Mouse (Mus musculus) T-cell, adult 2 months (primary cell): Measurements from ENCODE around the gene St3gal3.

Experiments
- DNase-seq: peaks from one replicate; pipeline ENCODE4 v3.0.0; 2022; ENCODE audit warnings: low spot score

St3gal3 gene

GRCm38 (mm10) chr4:118134485-118135365 lies at the start of gene St3gal3:
Gene St3gal3, minus strand, starts transcription at chr4:118134914.
- DNase-seq: peak; percentile 81

- no peak for DNase-seq
Observed at GRCm38 (mm10) chr4:118180301-118181080, 45.8 kb upstream of the St3gal3 start.

DNA sequence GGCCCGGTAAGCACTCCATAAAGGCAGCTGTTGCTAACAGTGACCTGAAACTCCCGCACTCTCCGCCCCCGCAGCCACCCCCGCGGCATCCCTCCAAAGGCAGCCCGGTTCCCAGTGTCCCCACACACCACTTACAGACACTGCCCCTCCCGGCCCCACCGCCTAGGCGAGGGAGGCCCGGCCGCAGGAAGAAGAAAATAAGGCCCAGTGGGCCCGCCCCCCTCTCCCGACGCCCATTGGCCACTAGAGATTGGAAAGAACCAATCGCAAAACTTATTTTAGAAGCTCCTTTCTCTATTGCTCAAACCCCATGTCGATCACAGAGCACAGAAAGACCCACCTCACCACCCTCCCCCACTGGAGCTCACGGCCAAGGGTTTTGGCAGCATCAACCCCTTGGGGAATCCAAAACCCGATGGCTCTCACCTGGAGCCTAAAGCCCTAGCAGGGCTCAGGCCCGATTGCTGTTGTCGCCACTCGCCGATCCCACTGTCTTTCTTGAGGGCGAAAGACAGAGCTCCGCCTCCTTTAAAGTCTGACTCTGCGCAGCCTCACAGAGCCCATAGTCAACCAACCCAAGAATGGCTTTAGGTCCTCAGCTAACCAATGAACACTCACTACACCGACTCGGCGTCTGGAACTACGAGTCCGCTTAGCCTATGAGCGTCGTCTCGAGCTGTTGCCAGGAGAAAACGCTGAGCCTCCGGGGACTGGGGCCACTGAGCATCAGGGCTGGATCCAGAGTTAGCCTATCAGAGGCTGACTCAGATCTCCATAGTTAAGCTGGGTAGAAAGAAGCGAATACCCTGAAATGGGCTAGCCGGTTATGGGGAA lies 45.0 kb upstream of the St3gal3 start, which contains the start of gene Kdm4a:
Gene Kdm4a (minus strand): TSS at position 577 of the 834 bp plus-strand sequence.
- peak; percentile 94 for DNase-seq

DNA sequence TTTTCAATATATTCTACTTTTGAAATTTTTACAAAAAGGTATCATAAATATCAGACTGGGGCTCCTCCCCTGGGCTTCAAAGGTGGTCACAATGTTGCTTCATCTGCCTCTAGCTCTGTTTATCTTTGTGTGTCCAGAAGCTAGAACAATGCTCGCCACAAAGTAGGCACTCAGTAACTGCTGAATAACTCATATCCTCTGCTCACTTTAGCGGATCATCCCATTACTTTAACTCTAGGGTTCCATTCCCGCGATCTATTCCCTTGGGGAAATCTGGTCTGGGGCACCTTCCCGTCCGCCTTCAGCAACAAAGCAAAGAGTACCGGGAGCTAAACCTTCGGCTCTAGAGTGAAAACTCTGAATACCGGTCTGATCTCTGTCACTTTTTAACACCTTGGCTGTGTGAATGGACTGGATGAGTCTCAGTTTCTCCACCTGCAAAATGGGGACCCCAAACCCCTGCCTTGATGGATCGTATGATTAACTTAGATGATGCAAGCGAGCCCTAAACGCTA lies 44.3 kb upstream of the St3gal3 start:
- no peak for DNase-seq

DNA sequence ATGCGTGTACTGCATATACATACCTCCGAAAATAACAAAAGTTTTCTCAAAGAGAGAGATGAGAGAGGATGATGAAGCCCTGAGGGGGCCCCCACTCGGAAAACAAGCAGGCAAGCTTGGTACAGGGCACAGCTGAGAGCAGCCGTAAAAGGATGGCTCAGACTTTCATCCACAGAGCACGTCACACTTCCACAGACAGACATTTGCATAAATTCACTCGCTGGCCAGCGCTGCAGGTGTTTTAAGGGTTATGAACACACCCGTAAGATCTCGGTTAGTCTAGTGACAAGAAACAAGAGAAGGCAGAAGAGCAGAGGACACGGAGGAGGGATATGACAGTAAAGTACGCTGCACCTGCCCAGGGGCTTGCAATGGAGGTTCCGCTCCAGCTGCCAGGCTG lies 37.7 kb upstream of the St3gal3 start:
- DNase-seq: no peak

DNA sequence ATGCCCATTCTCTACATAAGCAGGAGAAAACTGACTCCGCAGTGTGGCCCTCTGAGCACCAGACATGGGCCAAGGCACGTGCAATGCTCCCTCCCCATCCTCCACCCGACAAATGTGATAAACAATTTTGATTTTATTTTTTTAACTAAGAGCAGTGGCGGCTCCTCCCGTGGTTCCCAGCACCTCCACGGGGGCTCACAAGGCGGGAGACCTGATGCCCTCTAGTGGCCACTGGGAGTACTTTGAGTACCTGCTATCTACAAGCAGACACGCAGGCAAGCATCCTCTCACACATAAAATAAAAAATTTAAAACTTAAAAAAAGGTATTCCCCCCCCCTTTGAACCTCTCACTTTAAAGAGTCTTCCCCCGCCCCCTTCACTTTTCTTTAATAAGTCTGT lies 36.3 kb upstream of the St3gal3 start:
- peak; percentile 34 for DNase-seq

DNA sequence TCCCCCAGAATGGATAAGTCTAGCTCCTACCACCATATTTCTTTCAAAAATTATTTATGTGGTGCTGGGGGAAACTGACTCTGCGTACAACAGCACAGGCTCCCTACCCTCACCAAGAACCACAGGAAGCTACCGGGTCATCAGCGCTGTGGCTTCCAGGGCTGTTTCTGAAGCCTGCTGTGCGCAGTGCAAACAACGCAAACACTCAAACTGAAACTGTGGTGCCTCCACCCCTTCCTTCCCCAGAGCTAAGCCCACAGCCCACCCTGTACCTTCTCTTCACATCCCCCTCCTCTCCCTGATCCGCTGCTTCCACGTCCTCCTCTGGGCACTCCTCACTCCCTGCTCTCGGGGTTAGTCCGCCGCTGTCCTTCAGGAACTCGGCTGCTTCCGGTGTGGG lies 27.4 kb upstream of the St3gal3 start:
- DNase-seq: no peak

GRCm38 (mm10) chr4:118157666-118158065 lies 23.0 kb upstream of the St3gal3 start:
- no peak for DNase-seq

DNA sequence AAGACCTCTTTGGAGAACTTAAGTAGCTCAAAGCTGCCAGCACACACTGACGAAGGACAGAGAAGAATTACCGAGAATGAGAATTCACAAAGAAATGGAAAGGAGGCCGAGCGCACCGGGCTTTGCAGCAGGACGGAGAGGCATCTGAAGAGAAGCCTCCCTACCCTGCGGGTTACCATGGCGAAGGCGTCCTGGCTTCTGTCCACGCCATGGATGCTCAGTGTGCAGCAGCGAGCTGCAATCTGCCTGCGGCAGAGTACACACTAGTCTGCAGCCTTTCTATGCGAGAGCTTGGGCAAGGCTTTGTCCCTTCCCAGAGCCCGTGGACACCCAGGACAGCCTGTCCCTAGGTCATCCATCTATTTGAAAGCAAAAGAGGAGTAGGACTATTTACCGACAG lies 21.8 kb upstream of the St3gal3 start:
- no peak for DNase-seq

DNA sequence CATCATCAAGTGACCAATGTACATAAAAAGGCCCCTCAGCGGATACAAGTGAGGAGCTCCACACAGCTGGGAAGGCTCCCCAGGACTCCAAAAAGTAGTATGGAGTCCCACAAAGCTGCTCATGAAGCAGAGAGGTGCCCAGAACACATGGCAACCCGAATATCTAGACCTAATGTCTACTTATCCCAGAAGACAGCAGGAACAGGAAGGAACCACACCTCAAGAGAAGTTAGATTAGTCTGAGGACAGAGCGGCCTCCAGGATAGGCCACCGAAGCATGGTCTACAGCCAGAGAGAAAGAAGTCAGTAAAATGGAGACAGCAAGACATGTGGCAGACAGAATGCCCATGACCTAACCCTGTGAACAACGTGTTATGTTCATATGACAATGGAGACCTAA lies 20.2 kb upstream of the St3gal3 start:
- DNase-seq: no peak

GRCm38 (mm10) chr4:118152020-118152785 lies 17.5 kb upstream of the St3gal3 start:
- DNase-seq: no peak

- DNase-seq: no peak
Observed at GRCm38 (mm10) chr4:118150804-118151203, 16.1 kb upstream of the St3gal3 start.

DNA sequence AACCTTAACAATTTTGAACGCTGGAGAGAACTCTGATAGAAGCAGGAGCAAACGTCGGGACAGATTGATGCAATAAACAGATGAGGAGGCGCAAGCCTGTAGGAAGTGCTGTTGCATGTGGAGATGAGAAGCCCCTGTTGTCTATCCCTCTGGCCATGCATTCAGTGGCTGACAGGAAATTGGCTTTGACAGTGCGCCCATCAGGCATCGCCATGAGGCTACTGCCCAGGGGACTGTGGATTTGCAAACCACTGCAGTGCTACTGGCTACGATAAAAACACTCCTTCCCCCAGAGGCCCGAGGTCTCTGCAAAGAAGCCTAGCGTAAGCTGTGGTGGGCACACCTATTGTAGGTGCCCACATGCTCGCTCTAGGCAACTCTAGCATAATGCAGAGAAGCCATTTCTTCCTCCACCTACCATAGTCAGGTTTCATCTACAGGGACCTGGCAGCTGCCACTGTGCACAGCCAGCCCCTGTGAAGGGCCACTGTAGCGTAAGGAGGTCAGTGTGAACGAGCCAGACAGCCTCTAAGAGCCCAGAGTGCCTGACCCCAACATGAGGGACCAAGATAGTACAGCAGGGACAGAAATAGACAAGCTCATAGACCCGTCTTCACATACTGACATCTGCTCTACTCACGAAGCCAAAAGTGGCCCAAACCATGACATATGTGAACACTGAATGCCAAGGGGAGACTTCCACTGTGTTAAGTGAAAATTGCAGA lies 15.4 kb upstream of the St3gal3 start:
- DNase-seq: no peak

- DNase-seq: no peak
Observed at GRCm38 (mm10) chr4:118149055-118149576, 14.4 kb upstream of the St3gal3 start.

GRCm38 (mm10) chr4:118148317-118148687 lies 13.6 kb upstream of the St3gal3 start:
- no peak for DNase-seq

DNA sequence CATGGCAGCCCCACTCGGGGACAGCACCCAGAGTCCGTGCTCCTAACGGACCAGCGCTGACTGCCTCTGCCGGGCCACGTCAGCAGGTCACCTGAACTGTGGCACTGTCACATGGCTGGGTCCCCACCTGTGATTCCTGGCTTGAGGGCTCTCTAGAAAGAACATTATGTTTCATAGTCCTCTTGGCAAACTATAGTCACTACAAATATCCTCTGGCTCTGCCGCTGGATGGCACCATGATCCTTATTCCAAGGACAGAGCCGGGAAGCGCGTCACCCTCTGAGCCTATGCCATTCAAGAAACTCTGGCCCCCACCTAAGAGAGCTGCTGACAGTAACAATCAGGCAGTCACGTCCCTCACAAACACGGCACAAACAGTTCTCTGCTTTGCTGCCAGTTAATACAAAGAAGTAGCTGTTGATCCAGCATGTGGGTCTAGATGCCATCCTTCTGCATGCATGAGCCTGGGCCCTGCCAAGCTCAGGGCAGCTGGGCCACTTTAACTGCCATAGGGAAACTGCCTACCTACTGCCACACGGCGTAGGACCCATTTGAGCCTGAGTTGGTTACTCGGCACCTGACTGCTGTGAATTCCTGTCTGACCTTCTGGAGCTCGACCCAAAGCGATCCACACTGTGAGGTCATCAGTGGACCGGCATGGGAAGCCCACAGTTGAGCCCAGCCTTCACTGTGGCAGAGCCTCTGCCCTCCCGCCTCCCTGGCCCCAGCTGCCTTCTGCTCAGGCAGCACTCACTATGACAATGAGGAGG lies 13.0 kb upstream of the St3gal3 start:
- no peak for DNase-seq

DNA sequence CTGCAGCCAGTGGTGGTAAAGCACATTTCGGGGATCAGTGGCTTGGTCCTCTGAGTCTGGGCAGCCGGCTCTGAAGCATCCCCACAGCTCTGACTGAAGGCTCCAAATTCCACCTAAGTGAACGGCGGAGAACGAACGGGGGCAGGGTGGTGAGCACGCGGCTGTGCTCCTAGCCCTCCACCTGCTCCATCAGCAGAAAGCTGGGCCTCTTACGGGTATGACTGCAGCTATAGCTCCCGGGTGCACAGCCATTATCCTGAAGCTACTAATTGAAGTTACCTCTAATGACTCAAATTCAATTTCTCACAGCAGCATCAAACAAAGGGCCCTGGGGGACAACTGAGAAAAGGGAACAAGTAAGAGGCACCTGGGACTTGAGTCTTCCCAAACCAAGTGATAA lies 12.4 kb upstream of the St3gal3 start:
- no peak for DNase-seq

GRCm38 (mm10) chr4:118144324-118144723 lies 9.6 kb upstream of the St3gal3 start:
- no peak for DNase-seq

GRCm38 (mm10) chr4:118143679-118144078 lies 9.0 kb upstream of the St3gal3 start:
- DNase-seq: no peak

DNA sequence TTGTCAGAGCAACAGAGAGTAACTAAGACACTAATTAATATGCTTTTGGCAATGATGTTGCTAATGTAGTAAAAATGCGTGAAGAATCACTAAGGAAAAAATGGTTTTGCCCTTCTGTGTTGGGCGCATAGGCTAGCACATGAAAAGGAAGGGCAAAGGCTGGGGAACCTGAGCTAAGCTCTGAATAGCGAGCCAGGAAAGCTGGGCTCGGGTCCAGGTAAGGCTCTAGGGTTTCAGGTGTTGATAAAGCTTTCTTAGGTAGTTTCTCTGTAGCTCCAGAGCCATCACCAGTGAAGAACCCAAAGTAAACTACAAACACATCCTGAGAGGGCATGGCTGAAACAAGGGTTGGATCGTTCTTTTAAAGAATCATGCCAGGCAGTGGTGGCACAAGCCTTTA lies 6.8 kb upstream of the St3gal3 start:
- DNase-seq: no peak
